Mouse (Mus musculus) MEL (cell line): ENCODE results near the gene A2ml1. TPM values are rescaled to one million over a fixed set of nuclear protein-coding genes. Genes with fewer than 3 reads are reported as not detected.

Source experiments
- DNase-seq: peaks from one replicate; pipeline ENCODE4 v3.0.0; 2011; ENCODE audit warnings: low read depth, low spot score
- H3K27ac ChIP-seq: 2 replicates; pipeline ENCODE4 v1.5.1; 2012; ENCODE audit warnings: low read depth, mild to moderate bottlenecking, control low read depth, low read length, moderate library complexity; ENCODE audit not compliant: control insufficient read depth
- H3K27me3 ChIP-seq, 2 experiments: fragments of 150-350 bp in 1 of 2; sonication (generic) in 1 of 2; 2 replicates each; pipeline ENCODE4 v1.6.1; 2012; ENCODE audit warnings: low read length in 2 of 2, mild to moderate bottlenecking in 2 of 2, improper control_type of control experiment in 1 of 2, moderate library complexity in 1 of 2; ENCODE audit not compliant: insufficient read depth in 2 of 2, control insufficient read depth in 1 of 2
- H3K36me3 ChIP-seq, 2 experiments: 2 replicates each; pipeline ENCODE4 v1.6.1; 2012 to 2014; ENCODE audit warnings: low read length in 2 of 2, improper control_type of control experiment in 1 of 2, inconsistent platforms in 1 of 2, mild to moderate bottlenecking in 1 of 2; ENCODE audit not compliant: insufficient read depth in 2 of 2, control insufficient read depth in 1 of 2
- H3K4me1 ChIP-seq, 2 experiments: fragments of 150-350 bp in 1 of 2; sonication (generic) in 1 of 2; 2 replicates each; pipeline ENCODE4 v1.6.1; 2012; ENCODE audit warnings: low read length in 2 of 2, improper control_type of control experiment in 1 of 2, mild to moderate bottlenecking in 1 of 2; ENCODE audit not compliant: insufficient read depth in 2 of 2, control insufficient read depth in 1 of 2
- H3K4me3 ChIP-seq, 2 experiments: fragments of 150-350 bp in 1 of 2; sonication (generic) in 1 of 2; 2 replicates each; pipeline ENCODE4 v1.5.1; 2012; ENCODE audit warnings: low read depth in 2 of 2, low read length in 2 of 2, mild to moderate bottlenecking in 2 of 2, moderate library complexity in 2 of 2, control low read depth in 1 of 2, improper control_type of control experiment in 1 of 2; ENCODE audit not compliant: control insufficient read depth in 1 of 2, insufficient read depth in 1 of 2
- H3K79me2 ChIP-seq: 2 replicates; pipeline ENCODE4 v1.6.1; 2012; ENCODE audit warnings: mild to moderate bottlenecking, low read length, moderate library complexity; ENCODE audit not compliant: control insufficient read depth, poor library complexity, insufficient read depth
- H3K9ac ChIP-seq: 2 replicates; pipeline ENCODE4 v1.6.1; 2012; ENCODE audit warnings: low read depth, mild to moderate bottlenecking, control low read depth, low read length, moderate library complexity; ENCODE audit not compliant: control insufficient read depth, poor library complexity, severe bottlenecking
- H3K9me3 ChIP-seq: fragments of 150-350 bp; sonication (generic); replicated peaks from 2 replicates; pipeline ENCODE4 v1.6.1; 2012; ENCODE audit warnings: mild to moderate bottlenecking, low read length, improper control_type of control experiment, moderate library complexity; ENCODE audit not compliant: insufficient read depth
- CHD2 ChIP-seq: IDR thresholded peaks from 2 replicates; pipeline ENCODE4 v1.6.1; 2011; ENCODE audit warnings: low read length, improper control_type of control experiment
- E2F4 ChIP-seq: IDR thresholded peaks from 2 replicates; pipeline ENCODE4 v1.6.1; 2011; ENCODE audit warnings: low read depth, low read length, improper control_type of control experiment, borderline replicate concordance
- GATA1 ChIP-seq: IDR thresholded peaks from 2 replicates; pipeline ENCODE4 v1.6.1; 2011; ENCODE audit warnings: low read depth, low read length, improper control_type of control experiment
- HCFC1 ChIP-seq: IDR thresholded peaks from 2 replicates; pipeline ENCODE4 v1.6.1; 2012; ENCODE audit warnings: low read depth, mild to moderate bottlenecking, inconsistent platforms, low read length, improper control_type of control experiment, moderate library complexity
- MXI1 ChIP-seq: IDR thresholded peaks from 2 replicates; pipeline ENCODE4 v1.6.1; 2011; ENCODE audit warnings: mild to moderate bottlenecking, low read depth, low read length, improper control_type of control experiment
- MYC ChIP-seq: IDR thresholded peaks from 2 replicates; pipeline ENCODE4 v1.6.1; 2011; ENCODE audit warnings: low read depth, mild to moderate bottlenecking, low read length, improper control_type of control experiment, moderate library complexity
- NELFE ChIP-seq: IDR thresholded peaks from 2 replicates; pipeline ENCODE4 v1.6.1; 2011; ENCODE audit warnings: low read depth, low read length, improper control_type of control experiment
- POLR2AphosphoS5 ChIP-seq: IDR thresholded peaks from 2 replicates; pipeline ENCODE4 v1.6.1; 2012; ENCODE audit warnings: low read depth, borderline replicate concordance, mild to moderate bottlenecking, inconsistent platforms, low read length, moderate library complexity, mixed read lengths
- RCOR1 ChIP-seq: IDR thresholded peaks from 2 replicates; pipeline ENCODE4 v1.6.1; 2012; ENCODE audit warnings: low read depth, mild to moderate bottlenecking, inconsistent platforms, low read length, improper control_type of control experiment
- TCF12 ChIP-seq: IDR thresholded peaks from 2 replicates; pipeline ENCODE4 v1.6.1; 2014; ENCODE audit warnings: low read depth, mild to moderate bottlenecking, inconsistent platforms, low read length, improper control_type of control experiment, moderate library complexity
- UBTF ChIP-seq: IDR thresholded peaks from 2 replicates; pipeline ENCODE4 v1.6.1; 2012; ENCODE audit warnings: low read depth, mild to moderate bottlenecking, inconsistent platforms, low read length, improper control_type of control experiment, moderate library complexity, borderline replicate concordance; ENCODE audit not compliant: insufficient read depth
- USF1 ChIP-seq: IDR thresholded peaks from 2 replicates; pipeline ENCODE4 v1.6.1; 2014; ENCODE audit warnings: low read depth, mild to moderate bottlenecking, inconsistent platforms, low read length, improper control_type of control experiment, moderate library complexity
- USF2 ChIP-seq, 2 experiments: IDR thresholded peaks; 2 replicates each; pipeline ENCODE4 v1.6.1; 2011 to 2012; ENCODE audit warnings: improper control_type of control experiment in 2 of 2, low read length in 2 of 2, borderline replicate concordance in 1 of 2, inconsistent platforms in 1 of 2, low read depth in 1 of 2, mild to moderate bottlenecking in 1 of 2; ENCODE audit not compliant: insufficient read depth in 1 of 2
- ZMIZ1 ChIP-seq: IDR thresholded peaks from 2 replicates; pipeline ENCODE4 v1.6.1; 2012; ENCODE audit warnings: low read depth, mild to moderate bottlenecking, inconsistent platforms, low read length, improper control_type of control experiment, moderate library complexity
- ZNF384 ChIP-seq: IDR thresholded peaks from 2 replicates; pipeline ENCODE4 v1.6.1; 2012; ENCODE audit warnings: low read depth, mild to moderate bottlenecking, inconsistent platforms, low read length, improper control_type of control experiment
- polyA plus RNA-seq, 2 experiments: library from polyadenylated mRNA; stranded (reverse) in 1 of 2; unstranded in 1 of 2; fragments of >175 nt in 1 of 2; fragments of >200 nt in 1 of 2; gene quantifications; 2 replicates each; pipeline versions ENCODE4 v1.2.1 to v1.2.4; 2012; ENCODE audit warnings: low replicate concordance in 2 of 2, low read depth in 1 of 2; ENCODE audit not compliant: insufficient read length in 2 of 2, insufficient read depth in 1 of 2, missing spikeins in 1 of 2
- total RNA-seq: library from RNA; depleted of rRNA; stranded (reverse); fragments of 300-350 nt; gene quantifications from 2 replicates; pipeline ENCODE4 v1.2.3, GENCODE M21; 2012; rRNA removed

A2ml1 gene
- total and polyA plus RNA-seq, 3 experiments = 0.08 to 0.25 TPM; not detected in 1

DNA sequence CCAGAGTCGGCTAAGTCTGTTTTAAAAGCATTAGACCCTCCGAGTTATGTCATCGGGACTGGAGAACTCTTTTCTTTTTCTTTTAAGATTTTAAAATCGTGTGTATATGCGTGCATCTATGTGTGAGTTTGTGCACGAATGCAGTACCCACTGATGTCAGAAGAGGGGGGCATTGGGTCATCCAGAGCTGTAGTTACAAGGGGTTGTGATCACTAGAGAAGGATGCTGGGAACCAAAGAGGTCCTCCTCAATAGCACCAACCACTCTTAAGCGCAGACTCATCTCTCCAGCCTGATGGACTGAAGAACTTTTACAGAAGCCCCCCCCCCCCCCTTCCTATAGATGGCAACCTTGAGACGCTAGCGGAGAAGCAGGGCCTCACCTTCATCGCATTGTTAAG, 91.3 kb downstream of the A2ml1 start:
- no peaks in the 10 kb centered on the region for H3K9me3 ChIP-seq
- no peak overlapping the region for H3K27ac ChIP-seq
- no peak overlapping the region for H3K4me3 ChIP-seq
- H3K79me2 ChIP-seq = no peaks in the 10 kb centered on the region
- H3K9ac ChIP-seq = no peak overlapping the region
- no peak for DNase-seq
- no peak for TF ChIP-seq ZNF384
- TF ChIP-seq UBTF = no peak
- no peak for TF ChIP-seq USF2 (IDR thresholded peaks at IDR 0.05; ENCODE audit: borderline replicate concordance in 1 of 2, insufficient read depth in 1 of 2, low read depth in 1 of 2, low read length in 2 of 2)
- TF ChIP-seq RCOR1 = no peak
- TF ChIP-seq TCF12 = no peak
- TF ChIP-seq POLR2AphosphoS5 = no peak
- no peak for TF ChIP-seq NELFE
- TF ChIP-seq USF1 = no peak
- TF ChIP-seq HCFC1 = no peak
- no peak for TF ChIP-seq CHD2
- TF ChIP-seq E2F4 = no peak
- TF ChIP-seq ZMIZ1 = no peak
- TF ChIP-seq MXI1 = no peak
- TF ChIP-seq GATA1 = no peak
- no peak for TF ChIP-seq MYC
- no peaks in the 10 kb centered on the region for H3K36me3 ChIP-seq
- H3K4me1 ChIP-seq = no peaks in the 10 kb centered on the region
- no peaks in the 10 kb centered on the region for H3K27me3 ChIP-seq

Other genes starting within 250 kb of the A2ml1 start
- gene Tulp3, start 225.8 kb downstream of the A2ml1 start, total RNA-seq = 5.3 and 5.7 TPM in 2 replicates
- gene Tulp3, start 225.8 kb downstream of the A2ml1 start, polyA plus RNA-seq = 10 to 100 TPM in 1 of 2 experiments, not detected in 1; 19.2 TPM
- 40.1 and 46.8 TPM in 2 replicates for gene Rhno1, start 218.7 kb downstream of the A2ml1 start, total RNA-seq
- gene Rhno1, start 218.7 kb downstream of the A2ml1 start, polyA plus RNA-seq = 100 to 1,000 TPM in 1 of 2 experiments, 10 to 100 TPM in 1; 88.1 to 137 TPM
- 13.7 and 14.7 TPM in 2 replicates for gene Foxm1, start 218.6 kb downstream of the A2ml1 start, total RNA-seq
- gene Foxm1, start 218.6 kb downstream of the A2ml1 start, polyA plus RNA-seq = 10 to 100 TPM; 31.1 to 61.9 TPM
- not detected in 2 replicates for gene Tex52, start 206.2 kb downstream of the A2ml1 start, total RNA-seq
- under 1 TPM in 1 of 2 experiments, not detected in 1; 0.07 TPM for gene Tex52, start 206.2 kb downstream of the A2ml1 start, polyA plus RNA-seq
- gene Gm44596, start 206.1 kb downstream of the A2ml1 start, total RNA-seq = not detected in 2 replicates
- gene Gm44596, start 206.1 kb downstream of the A2ml1 start, polyA plus RNA-seq = not detected
- 0.04 TPM in 1 of 2 replicates, not detected in the other for gene Nrip2, start 182.3 kb downstream of the A2ml1 start, total RNA-seq
- gene Nrip2, start 182.3 kb downstream of the A2ml1 start, polyA plus RNA-seq = under 1 TPM in 1 of 2 experiments, not detected in 1; 0.86 TPM
- gene Itfg2, start 156.7 kb downstream of the A2ml1 start, total RNA-seq = 16.6 and 17.8 TPM in 2 replicates
- gene Itfg2, start 156.7 kb downstream of the A2ml1 start, polyA plus RNA-seq = 10 to 100 TPM in 1 of 2 experiments, not detected in 1; 44.8 TPM
- 332 and 333 TPM in 2 replicates for gene Fkbp4, start 142.9 kb downstream of the A2ml1 start, total RNA-seq
- 100 to 1,000 TPM; 426 to 934 TPM for gene Fkbp4, start 142.9 kb downstream of the A2ml1 start, polyA plus RNA-seq
- gene Pzp, start 54.9 kb downstream of the A2ml1 start, total RNA-seq = not detected in 2 replicates
- not detected for gene Pzp, start 54.9 kb downstream of the A2ml1 start, polyA plus RNA-seq
- not detected in 2 replicates for gene Klrb1a, start 41.9 kb upstream of the A2ml1 start, total RNA-seq
- gene Klrb1a, start 41.9 kb upstream of the A2ml1 start, polyA plus RNA-seq = not detected
- gene Clec2h, start 80.8 kb upstream of the A2ml1 start, total RNA-seq = not detected in 2 replicates
- gene Clec2h, start 80.8 kb upstream of the A2ml1 start, polyA plus RNA-seq = not detected
- not detected in 2 replicates for gene Klrb1, start 141.5 kb upstream of the A2ml1 start, total RNA-seq
- not detected for gene Klrb1, start 141.5 kb upstream of the A2ml1 start, polyA plus RNA-seq
- not detected in 2 replicates for gene Klrb1c, start 207.6 kb upstream of the A2ml1 start, total RNA-seq
- not detected for gene Klrb1c, start 207.6 kb upstream of the A2ml1 start, polyA plus RNA-seq
- not detected in 2 replicates for gene Gm44511, start 244.7 kb upstream of the A2ml1 start, total RNA-seq
- not detected for gene Gm44511, start 244.7 kb upstream of the A2ml1 start, polyA plus RNA-seq
- not detected in 2 replicates for gene Klrb1b, start 244.7 kb upstream of the A2ml1 start, total RNA-seq
- not detected for gene Klrb1b, start 244.7 kb upstream of the A2ml1 start, polyA plus RNA-seq